In genomic region chr10:127282620-127283215, GRCm38 (mm10) we compare ENCODE assay signal across 12 mouse cellular contexts. TPM values are rescaled to one million over a fixed set of nuclear protein-coding genes. Genes with fewer than 3 reads are reported as not detected.
DNase-seq lines count a peak whose midpoint lies in the region; ATAC-seq lines count a peak whose summit lies in the region.
"Had no signal": no experiment of that assay in that cellular context is flagged by ENCODE, and none has a peak within 500 bp of the region (broad histone marks: within the 10 kb centered on the region; RNA-seq: fewer than 3 reads in every experiment).

No protein-coding gene starts in this region.

- intact Hi-C loops in heart, postnatal 10 days (cut with DNase I) = no loop called here

- H3K27me3 ChIP-seq in heart, embryonic 16.5 days (ENCODE audit: control insufficient read depth, insufficient read depth, low read length) = no peaks in the 10 kb centered on the region
- no peaks in the 10 kb centered on the region for H3K27me3 ChIP-seq in embryonic facial prominence, embryonic 10.5 days (replicated peaks; ENCODE audit: low read depth, poor library complexity, severe bottlenecking)
- H3K27me3 ChIP-seq: lung, embryonic 15.5 days had no signal

- ATAC-seq in cerebellum, adult (ENCODE audit: insufficient number of reproducible peaks, low FRiP score, low TSS enrichment) = no peak
- no peak for ATAC-seq in heart, embryonic 16.5 days (replicated peaks; ENCODE audit: extremely low read depth, insufficient read depth, low FRiP score)
- ATAC-seq: forebrain, embryonic 16.5 days had no signal

- H3K4me3 ChIP-seq in heart, embryonic 16.5 days (ENCODE audit: low read length) = no peak overlapping the region
- H3K4me3 ChIP-seq in embryonic facial prominence, embryonic 10.5 days = no peak overlapping the region
- H3K4me3 ChIP-seq: lung, embryonic 15.5 days had no signal

- H3K27ac ChIP-seq in heart, embryonic 16.5 days (ENCODE audit: low read length) = peak overlapping the region; percentile 21; the same call in 1 of the 2 replicates
- no peak overlapping the region for H3K27ac ChIP-seq in embryonic facial prominence, embryonic 10.5 days (replicated peaks)
- H3K27ac ChIP-seq: lung, embryonic 15.5 days had no signal

- peaks cover 26% of the 10 kb centered on the region for H3K4me1 ChIP-seq in heart, embryonic 16.5 days (ENCODE audit: control insufficient read depth, insufficient read depth, low read length)
- H3K4me1 ChIP-seq in embryonic facial prominence, embryonic 10.5 days = peaks cover 39% of the 10 kb centered on the region

- H3K4me2 ChIP-seq in heart, embryonic 16.5 days (ENCODE audit: low read depth, low read length) = no peak overlapping the region
- H3K4me2 ChIP-seq: lung, embryonic 15.5 days had no signal

- H3K36me3 ChIP-seq in heart, embryonic 16.5 days (ENCODE audit: control insufficient read depth, insufficient read depth) = peaks cover 79% of the 10 kb centered on the region
- H3K36me3 ChIP-seq in embryonic facial prominence, embryonic 10.5 days (replicated peaks) = peaks cover 99% of the 10 kb centered on the region

- WGBS in heart, embryonic 16.5 days = 61% methylated on average over 13 of the region's 13 CpGs
- 88% methylated on average over 13 of the region's 13 CpGs for WGBS in embryonic facial prominence, embryonic 10.5 days

- peak; percentile 45 for DNase-seq in cerebellum, adult 9-11 months
- no peak for DNase-seq in heart, postnatal 10 days
- DNase-seq in ovary, postnatal 36 days (ENCODE audit: low spot score) = peak; percentile 44
- no peak for DNase-seq in ovary, postnatal 14 days (ENCODE audit: low spot score)
- no peak for DNase-seq in embryonic facial prominence, embryonic 10.5 days (ENCODE audit: low spot score)
- DNase-seq: kidney, postnatal 4 days; layer of hippocampus, postnatal 36 days had no signal

- H3K9ac ChIP-seq in heart, embryonic 16.5 days (ENCODE audit: low read length) = peak overlapping the region; percentile 7; the same call in 1 of the 2 replicates
- H3K9ac ChIP-seq: lung, embryonic 15.5 days had no signal

- no peaks in the 10 kb centered on the region for H3K9me3 ChIP-seq in heart, embryonic 16.5 days (replicated peaks; ENCODE audit: control insufficient read depth, low read length)
- H3K9me3 ChIP-seq in embryonic facial prominence, embryonic 10.5 days = no peaks in the 10 kb centered on the region
- H3K9me3 ChIP-seq: lung, embryonic 15.5 days had no signal

RNA-seq across cellular contexts. Expression of gene Mbd6, which starts 6.1 kb away (rescaled TPM):
- 11.4 and 11.7 TPM in 2 replicates for polyA plus RNA-seq in heart, embryonic 16.5 days (2015; fragmentation: Nextera tagmentation; extraction: Ambion mirVana)
- total RNA-seq in heart, postnatal 10 days (2021) = 10 to 100 TPM; 34.2 to 35.5 TPM
- 11.1 and 12.2 TPM in 2 replicates for polyA plus RNA-seq in embryonic facial prominence, embryonic 10.5 days (2016; fragmentation: Nextera tagmentation; extraction: Ambion mirVana)

RNA-seq across cellular contexts. Expression of gene Dctn2, which starts 16.6 kb away (rescaled TPM):
- polyA plus RNA-seq in heart, embryonic 16.5 days (2015; fragmentation: Nextera tagmentation; extraction: Ambion mirVana) = 148 and 152 TPM in 2 replicates
- 100 to 1,000 TPM; 166 to 167 TPM for total RNA-seq in heart, postnatal 10 days (2021)
- 187 and 197 TPM in 2 replicates for polyA plus RNA-seq in embryonic facial prominence, embryonic 10.5 days (2016; fragmentation: Nextera tagmentation; extraction: Ambion mirVana)

RNA-seq across cellular contexts. Expression of gene Kif5a, which starts 19.6 kb away (rescaled TPM):
- 0.36 and 0.70 TPM in 2 replicates for polyA plus RNA-seq in heart, embryonic 16.5 days (2015; fragmentation: Nextera tagmentation; extraction: Ambion mirVana)
- total RNA-seq in heart, postnatal 10 days (2021) = under 1 TPM; 0.42 to 0.89 TPM
- polyA plus RNA-seq in embryonic facial prominence, embryonic 10.5 days (2016; fragmentation: Nextera tagmentation; extraction: Ambion mirVana) = 11.6 and 11.9 TPM in 2 replicates
- total RNA-seq: neutrophil, adult 5-6 weeks had no signal

RNA-seq across cellular contexts. Expression of gene Mars, which starts 28.9 kb away (rescaled TPM):
- polyA plus RNA-seq in heart, embryonic 16.5 days (2015; fragmentation: Nextera tagmentation; extraction: Ambion mirVana) = 80.4 and 81.2 TPM in 2 replicates
- 10 to 100 TPM; 42.0 to 43.9 TPM for total RNA-seq in heart, postnatal 10 days (2021)
- polyA plus RNA-seq in embryonic facial prominence, embryonic 10.5 days (2016; fragmentation: Nextera tagmentation; extraction: Ambion mirVana) = 160 and 175 TPM in 2 replicates

RNA-seq across cellular contexts. Expression of gene Arhgap9, which starts 39.0 kb away (rescaled TPM):
- polyA plus RNA-seq in heart, embryonic 16.5 days (2015; fragmentation: Nextera tagmentation; extraction: Ambion mirVana) = 7.5 and 15.9 TPM in 2 replicates
- 1 to 10 TPM; 3.3 to 4.1 TPM for total RNA-seq in heart, postnatal 10 days (2021)
- 2.0 and 2.1 TPM in 2 replicates for polyA plus RNA-seq in embryonic facial prominence, embryonic 10.5 days (2016; fragmentation: Nextera tagmentation; extraction: Ambion mirVana)

Comparison
In these comparisons a context has a peak if more than half of its experiments do, and no peak if none do; other contexts are left out.
1. DNase-seq: peak in cerebellum, adult 9-11 months (single experiment) and ovary, postnatal 36 days (single experiment); none in heart, postnatal 10 days (0 of 2), ovary, postnatal 14 days (single experiment) and embryonic facial prominence, embryonic 10.5 days (single experiment).